8 mouse cellular contexts compared by ENCODE assay signal in the genomic region with DNA sequence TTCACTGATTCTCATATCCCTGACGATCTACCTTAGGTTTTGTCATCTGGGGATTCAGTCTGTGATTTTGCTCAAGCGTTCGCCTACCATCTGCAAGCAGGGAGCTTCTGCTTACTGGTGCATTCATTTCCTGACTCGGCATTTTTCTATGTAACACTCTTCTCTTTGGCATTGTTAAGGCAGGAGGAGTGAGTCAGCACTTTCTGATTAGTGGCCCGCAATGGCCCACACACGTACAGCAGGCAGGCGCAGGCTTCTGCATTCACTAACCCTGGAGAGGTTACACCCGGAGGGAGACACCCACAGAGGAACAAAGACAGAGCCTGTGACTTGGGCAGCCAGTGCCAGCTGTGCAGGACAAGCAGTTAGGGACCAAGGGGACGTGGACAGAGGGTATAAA. TPM values are rescaled to one million over a fixed set of nuclear protein-coding genes. Genes with fewer than 3 reads are reported as not detected.
DNase-seq lines count a peak whose midpoint lies in the region; ATAC-seq and TF ChIP-seq lines count a peak whose summit lies in the region.

No protein-coding gene starts in this region.

- DNase-seq in kidney, adult 2 months = peak; percentile 23
- DNase-seq in kidney, adult 11 months = no peak
- DNase-seq in G1E (ENCODE audit: low spot score) = peak; percentile 16
- peak; percentile 12 for DNase-seq in kidney, postnatal 14 days
- no peak for DNase-seq in cerebellum, adult 11-12 months
- DNase-seq in gastrocnemius, adult 2 months = no peak

- H3K4me2 ChIP-seq in neural tube, embryonic 14.5 days (ENCODE audit: low read depth, low read length) = no peak overlapping the region

- H3K27me3 ChIP-seq in kidney, adult 2 months (replicated peaks; ENCODE audit: control insufficient read depth, insufficient read depth, low read length) = no peaks in the 10 kb centered on the region
- no peaks in the 10 kb centered on the region for H3K27me3 ChIP-seq in G1E (ENCODE audit: insufficient read depth, low read length)
- no peaks in the 10 kb centered on the region for H3K27me3 ChIP-seq in neural tube, embryonic 14.5 days (ENCODE audit: control insufficient read depth, insufficient read depth, low read length)

- no peak overlapping the region for H3K9ac ChIP-seq in neural tube, embryonic 14.5 days (replicated peaks; ENCODE audit: low read depth, low read length)

- 51% methylated on average over 9 of the region's 9 CpGs for WGBS in kidney, adult 2 months
- 43% methylated on average over 9 of the region's 9 CpGs for WGBS in neural tube, embryonic 14.5 days

- no peaks in the 10 kb centered on the region for H3K9me3 ChIP-seq in G1E (replicated peaks)
- H3K9me3 ChIP-seq in neural tube, embryonic 14.5 days (ENCODE audit: control insufficient read depth, low read length) = no peaks in the 10 kb centered on the region

- peak; percentile 74 for ATAC-seq in G1E (ENCODE audit: extremely low read depth, insufficient number of reproducible peaks, low FRiP score, poor library complexity, severe bottlenecking)
- ATAC-seq in granulocyte monocyte progenitor cell, adult 5-6 weeks (replicated peaks; ENCODE audit: poor library complexity, severe bottlenecking) = peak; percentile 86
- ATAC-seq in neural tube, embryonic 14.5 days (ENCODE audit: low read depth) = peak; percentile 51; the same call in 1 of the 2 replicates

- no peak overlapping the region for H3K4me3 ChIP-seq in kidney, adult 2 months (ENCODE audit: insufficient read depth, low read depth, low read length)
- no peak overlapping the region; the same call in 1 of the 2 replicates for H3K4me3 ChIP-seq in G1E (ENCODE audit: low read depth, low read length)
- H3K4me3 ChIP-seq in neural tube, embryonic 14.5 days (ENCODE audit: low read depth, low read length) = no peak overlapping the region
- no peak overlapping the region for H3K4me3 ChIP-seq in gastrocnemius, adult 2 months

- H3K36me3 ChIP-seq in kidney, adult 2 months (ENCODE audit: control insufficient read depth, insufficient read depth, low read length) = no peaks in the 10 kb centered on the region
- H3K36me3 ChIP-seq in G1E (replicated peaks) = peaks cover 60% of the 10 kb centered on the region
- no peaks in the 10 kb centered on the region for H3K36me3 ChIP-seq in neural tube, embryonic 14.5 days (ENCODE audit: control insufficient read depth, insufficient read depth, low read length)

- TF ChIP-seq POLR2A in kidney, adult 2 months (IDR thresholded peaks at IDR 0.05; ENCODE audit: low read depth, low read length) = no peak

- H3K4me1 ChIP-seq in kidney, adult 2 months (ENCODE audit: control insufficient read depth, insufficient read depth, low read length) = no peaks in the 10 kb centered on the region
- H3K4me1 ChIP-seq in G1E (ENCODE audit: insufficient read depth, low read depth, low read length) = peaks cover 45% of the 10 kb centered on the region
- no peaks in the 10 kb centered on the region for H3K4me1 ChIP-seq in neural tube, embryonic 14.5 days (ENCODE audit: control insufficient read depth, insufficient read depth, low read length)

- no peak overlapping the region for H3K27ac ChIP-seq in kidney, adult 2 months (ENCODE audit: insufficient read depth, low read depth, low read length)
- H3K27ac ChIP-seq in neural tube, embryonic 14.5 days (ENCODE audit: low read depth, low read length) = no peak overlapping the region
- H3K27ac ChIP-seq in gastrocnemius, adult 2 months = no peak overlapping the region

- intact Hi-C loops in gastrocnemius, adult 2 months (cut with DNase I) = no loop called here

- no peak for TF ChIP-seq CTCF in kidney, adult 2 months (conservative IDR thresholded peaks at IDR 0.05; ENCODE audit: insufficient read depth, insufficient read length, low read depth, low read length)
- TF ChIP-seq CTCF in G1E (IDR thresholded peaks at IDR 0.05; ENCODE audit: low read depth, low read length) = no peak
- TF ChIP-seq CTCF in gastrocnemius, adult 2 months (IDR thresholded peaks at IDR 0.05) = no peak

RNA-seq across cellular contexts. Expression of a gene that starts 19.2 kb away (rescaled TPM):
- 2.7 and 3.1 TPM in 2 replicates for polyA plus RNA-seq in kidney, adult 2 months (2012; rRNA removed)
- total RNA-seq in G1E (2014; fragmentation: Nextera tagmentation) (32.7 and 46.3 TPM in 2 replicates), G1E (2017) (43.7 and 46.2 TPM in 2 replicates)
- polyA plus RNA-seq in G1E (2012) = 1.1 and 2.0 TPM in 2 replicates
- total RNA-seq in granulocyte monocyte progenitor cell, adult 5-6 weeks (2014; fragmentation: Nextera tagmentation) = 19.8 and 21.8 TPM in 2 replicates
- 22.9 and 29.7 TPM in 2 replicates for total RNA-seq in granulocyte monocyte progenitor cell, adult 5-6 weeks (2017)
- polyA plus RNA-seq in neural tube, embryonic 14.5 days (2014; fragmentation: Nextera tagmentation; extraction: Ambion mirVana) = 3.3 and 5.3 TPM in 2 replicates
- total RNA-seq in gastrocnemius, adult 2 months (2021) = 1 to 10 TPM; 1.3 to 2.2 TPM

RNA-seq across cellular contexts. Expression of a gene that starts 19.5 kb away (rescaled TPM):
- polyA plus RNA-seq in kidney, adult 2 months (2012; rRNA removed) = 3.3 and 5.3 TPM in 2 replicates
- total RNA-seq in G1E (2014; fragmentation: Nextera tagmentation) (7.8 and 9.9 TPM in 2 replicates), G1E (2017) (5.1 and 6.1 TPM in 2 replicates)
- 0.62 and 0.75 TPM in 2 replicates for polyA plus RNA-seq in G1E (2012)
- 3.3 and 5.9 TPM in 2 replicates for total RNA-seq in granulocyte monocyte progenitor cell, adult 5-6 weeks (2014; fragmentation: Nextera tagmentation)
- total RNA-seq in granulocyte monocyte progenitor cell, adult 5-6 weeks (2017) = 2.9 and 3.0 TPM in 2 replicates
- polyA plus RNA-seq in neural tube, embryonic 14.5 days (2014; fragmentation: Nextera tagmentation; extraction: Ambion mirVana) = 49.9 and 58.0 TPM in 2 replicates
- total RNA-seq in gastrocnemius, adult 2 months (2021) = 1 to 10 TPM; 1.6 to 2.0 TPM

RNA-seq across cellular contexts. Expression of a gene that starts 34.1 kb away (rescaled TPM):
- 3.9 and 4.4 TPM in 2 replicates for polyA plus RNA-seq in kidney, adult 2 months (2012; rRNA removed)
- 52.9 and 64.9 TPM in 2 replicates for total RNA-seq in G1E (2014; fragmentation: Nextera tagmentation)
- total RNA-seq in G1E (2017) = 30.1 and 55.0 TPM in 2 replicates
- polyA plus RNA-seq in G1E (2012) = 3.6 and 4.4 TPM in 2 replicates
- total RNA-seq in granulocyte monocyte progenitor cell, adult 5-6 weeks (2014; fragmentation: Nextera tagmentation) = 9.4 and 12.0 TPM in 2 replicates
- total RNA-seq in granulocyte monocyte progenitor cell, adult 5-6 weeks (2017) = 28.1 and 37.1 TPM in 2 replicates
- 23.5 and 26.6 TPM in 2 replicates for polyA plus RNA-seq in neural tube, embryonic 14.5 days (2014; fragmentation: Nextera tagmentation; extraction: Ambion mirVana)
- 1 to 10 TPM; 7.9 to 9.2 TPM for total RNA-seq in gastrocnemius, adult 2 months (2021)

RNA-seq across cellular contexts. Expression of a gene that starts 58.7 kb away (rescaled TPM):
- polyA plus RNA-seq in kidney, adult 2 months (2012; rRNA removed) = 0.56 and 0.61 TPM in 2 replicates
- total RNA-seq in G1E (2014; fragmentation: Nextera tagmentation) (not detected in 2 replicates), G1E (2017) (0.41 and 0.49 TPM in 2 replicates)
- not detected in 2 replicates for polyA plus RNA-seq in G1E (2012)
- total RNA-seq in granulocyte monocyte progenitor cell, adult 5-6 weeks (2014; fragmentation: Nextera tagmentation) = not detected in 2 replicates
- not detected in 2 replicates for total RNA-seq in granulocyte monocyte progenitor cell, adult 5-6 weeks (2017)
- 10.3 and 13.5 TPM in 2 replicates for polyA plus RNA-seq in neural tube, embryonic 14.5 days (2014; fragmentation: Nextera tagmentation; extraction: Ambion mirVana)
- total RNA-seq in gastrocnemius, adult 2 months (2021) = not detected

Comparison
In these comparisons a context has a peak if more than half of its experiments do, and no peak if none do; other contexts are left out.
1. DNase-seq: peak in kidney, adult 2 months (single experiment), G1E (single experiment) and kidney, postnatal 14 days (single experiment); none in kidney, adult 11 months (single experiment), cerebellum, adult 11-12 months (single experiment) and gastrocnemius, adult 2 months (single experiment).
2. RNA of a gene that starts 19.2 kb away (total RNA-seq): 32.7 to 46.3 TPM in G1E and 19.8 to 29.7 TPM in granulocyte monocyte progenitor cell, adult 5-6 weeks; 1.3 to 2.2 TPM in gastrocnemius, adult 2 months; every median in the first group is over 4 times any median in the second.
3. Peak in every context shown above with its lines, with median percentiles within 50 percentile points of each other: ATAC-seq.